Mouse (Mus musculus) thymus, postnatal 14 days (tissue): ENCODE measurements around the gene Prkd3.

ENCODE experiments used
- DNase-seq: peaks from one replicate; pipeline ENCODE4 v3.0.0; 2021

Prkd3 gene

GRCm38 (mm10) chr17:78999189-78999588 lies 21.4 kb downstream of the Prkd3 start:
- DNase-seq, result no peak

GRCm38 (mm10) chr17:78998130-78998529 lies 22.5 kb downstream of the Prkd3 start:
- DNase-seq, result no peak

- DNase-seq, result no peak
Measured at GRCm38 (mm10) chr17:78994931-78995820, 25.4 kb downstream of the Prkd3 start.

- no peak for DNase-seq
Measured at GRCm38 (mm10) chr17:78994382-78994781, 26.2 kb downstream of the Prkd3 start.

- no peak for DNase-seq
Measured at GRCm38 (mm10) chr17:78993670-78994069, 26.9 kb downstream of the Prkd3 start.

GRCm38 (mm10) chr17:78992303-78993027 lies 28.2 kb downstream of the Prkd3 start:
- DNase-seq, result no peak

- DNase-seq, result no peak
Measured at GRCm38 (mm10) chr17:78991549-78991948, 29.1 kb downstream of the Prkd3 start.

GRCm38 (mm10) chr17:78989015-78989414 lies 31.6 kb downstream of the Prkd3 start:
- DNase-seq, result no peak

GRCm38 (mm10) chr17:78983736-78984135 lies 36.9 kb downstream of the Prkd3 start:
- DNase-seq, result no peak

- DNase-seq, result no peak
Measured at GRCm38 (mm10) chr17:78983166-78983565, 37.5 kb downstream of the Prkd3 start.

- DNase-seq, result no peak
Measured at GRCm38 (mm10) chr17:78968500-78968899, 52.1 kb downstream of the Prkd3 start.

GRCm38 (mm10) chr17:78966092-78966883 lies 54.3 kb downstream of the Prkd3 start:
- DNase-seq, result no peak

GRCm38 (mm10) chr17:78964387-78964786 lies 56.2 kb downstream of the Prkd3 start:
- no peak for DNase-seq

GRCm38 (mm10) chr17:78959473-78959872 lies 61.1 kb downstream of the Prkd3 start:
- no peak for DNase-seq

- no peak for DNase-seq
Measured at GRCm38 (mm10) chr17:78953240-78953639, 67.4 kb downstream of the Prkd3 start.

- no peak for DNase-seq
Measured at GRCm38 (mm10) chr17:78952070-78952469, 68.5 kb downstream of the Prkd3 start.

GRCm38 (mm10) chr17:78951225-78951624 lies 69.4 kb downstream of the Prkd3 start:
- no peak for DNase-seq

- no peak for DNase-seq
Measured at GRCm38 (mm10) chr17:78942579-78942978, 78.0 kb downstream of the Prkd3 start.

GRCm38 (mm10) chr17:78938927-78939326 lies 81.7 kb downstream of the Prkd3 start:
- DNase-seq, result no peak

- no peak for DNase-seq
Measured at GRCm38 (mm10) chr17:78937229-78937853, 83.3 kb downstream of the Prkd3 start.

GRCm38 (mm10) chr17:78936466-78937228 lies 84.0 kb downstream of the Prkd3 start, which contains the start of the genes Cebpz and Ndufaf7:
TSS of gene Cebpz (minus strand) at chr17:78937066.
TSS of gene Ndufaf7 (plus strand) at chr17:78937136.
- DNase-seq, result peak; percentile 97

GRCm38 (mm10) chr17:78935857-78936256 lies 84.8 kb downstream of the Prkd3 start:
- DNase-seq, result no peak
